Mouse (Mus musculus) forebrain, postnatal 0 days (tissue): ENCODE measurements around the gene Slc6a11. TPM values are rescaled to one million over a fixed set of nuclear protein-coding genes. Genes with fewer than 3 reads are reported as not detected.

Experiments
- ATAC-seq: fragments of 200-750 bp; cut with Nextera tagmentation; 2 replicates; pipeline ENCODE4 v1.8.0; 2017; ENCODE audit warnings: mild to moderate bottlenecking, moderate library complexity
- DNase-seq: peaks from one replicate; pipeline ENCODE4 v3.0.0-alpha.2; 2015
- H3K27ac ChIP-seq: fragments of 300-500 bp; sonication (generic); 2 replicates; pipeline ENCODE4 v1.5.1; 2014; ENCODE audit warnings: low read depth, mild to moderate bottlenecking, antibody characterized with exemption, low read length, moderate library complexity, mixed read lengths
- H3K27me3 ChIP-seq: fragments of 300-500 bp; sonication (generic); 2 replicates; pipeline ENCODE4 v1.6.1; 2014; ENCODE audit warnings: mild to moderate bottlenecking, low read length, mixed read lengths; ENCODE audit not compliant: insufficient read depth
- H3K36me3 ChIP-seq: fragments of 300-500 bp; sonication (generic); 2 replicates; pipeline ENCODE4 v1.6.1; 2014; ENCODE audit warnings: mild to moderate bottlenecking, moderate library complexity; ENCODE audit not compliant: insufficient read depth
- H3K4me1 ChIP-seq: fragments of 300-500 bp; sonication (generic); 2 replicates; pipeline ENCODE4 v1.6.1; 2014; ENCODE audit warnings: antibody characterized with exemption; ENCODE audit not compliant: insufficient read depth
- H3K4me2 ChIP-seq: fragments of 300-500 bp; sonication (generic); 2 replicates; pipeline ENCODE4 v1.6.1; 2014; ENCODE audit warnings: low read depth, mild to moderate bottlenecking, moderate library complexity
- H3K4me3 ChIP-seq: fragments of 300-500 bp; sonication (generic); 2 replicates; pipeline ENCODE4 v1.5.1; 2014; ENCODE audit warnings: low read depth, low read length, mixed read lengths
- H3K9ac ChIP-seq: fragments of 300-500 bp; sonication (generic); 2 replicates; pipeline ENCODE4 v1.6.1; 2014; ENCODE audit warnings: mild to moderate bottlenecking
- H3K9me3 ChIP-seq: fragments of 300-500 bp; sonication (generic); 2 replicates; pipeline ENCODE4 v1.6.1; 2016; ENCODE audit warnings: low read length
- CTCF ChIP-seq: sonication (generic); IDR thresholded peaks from 2 replicates; pipeline ENCODE4 v1.5.1; 2016; ENCODE audit warnings: antibody characterized with exemption, control low read depth, low read depth
- WGBS: fragments of 180-500 bp; shearing (Covaris S2); extraction: QIAGEN DNeasy Blood & Tissue Kit; methylation state at CpG from one replicate; pipeline ENCODE4 v1.1.7; 2014; 5-methylcytosine and 5-hydroxymethylcytosine counted together
- polyA plus RNA-seq: library from polyadenylated mRNA; unstranded; fragments of >200 nt; fragmentation: Nextera tagmentation; extraction: Ambion mirVana; gene quantifications from 2 replicates; pipeline ENCODE4 v1.2.1, GENCODE M21; 2015
- total RNA-seq: library from RNA; depleted of rRNA; stranded (reverse); fragments of >200 nt; gene quantifications from 2 replicates; pipeline ENCODE4 v1.2.3, GENCODE M21; 2014

Gene Slc6a11
- total and polyA plus RNA-seq, 2 experiments from 2014 or later = 62.9 to 86.9 TPM

DNA sequence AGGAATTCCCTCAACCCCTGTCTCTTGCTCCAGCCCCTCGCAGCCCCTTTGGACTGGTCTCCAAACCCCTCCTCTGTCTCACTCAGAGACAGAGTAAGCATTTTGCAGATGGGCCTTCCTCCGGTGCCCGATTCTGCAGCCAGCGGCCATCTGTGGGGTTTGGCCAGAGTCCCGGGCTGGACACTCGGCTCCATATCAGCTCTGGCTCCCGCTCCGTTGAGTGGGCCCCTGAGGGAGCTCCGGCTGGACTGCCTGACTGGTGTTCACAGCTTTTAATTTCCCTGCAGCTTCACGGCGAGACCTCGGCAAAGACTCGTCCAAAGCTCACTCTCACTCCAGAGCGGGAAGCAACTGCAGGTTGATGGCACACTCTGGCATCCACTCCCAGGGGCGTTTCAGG, 141.2 kb downstream of the Slc6a11 start:
- H3K9me3 ChIP-seq = no peaks in the 10 kb centered on the region
- no peak overlapping the region for H3K27ac ChIP-seq
- H3K27me3 ChIP-seq = no peaks in the 10 kb centered on the region
- peaks cover 5% of the 10 kb centered on the region; the same call in 1 of the 2 replicates for H3K4me1 ChIP-seq
- H3K9ac ChIP-seq = no peak overlapping the region
- H3K36me3 ChIP-seq = no peaks in the 10 kb centered on the region
- no peak overlapping the region for H3K4me3 ChIP-seq
- ATAC-seq = 0 out of 2 replicates have a peak, but pooled peaks have one; percentile 12
- WGBS = 50% methylated on average over 15 of the region's 15 CpGs
- H3K4me2 ChIP-seq = no peak overlapping the region
- TF ChIP-seq CTCF = no peak
- no peak for DNase-seq

DNA sequence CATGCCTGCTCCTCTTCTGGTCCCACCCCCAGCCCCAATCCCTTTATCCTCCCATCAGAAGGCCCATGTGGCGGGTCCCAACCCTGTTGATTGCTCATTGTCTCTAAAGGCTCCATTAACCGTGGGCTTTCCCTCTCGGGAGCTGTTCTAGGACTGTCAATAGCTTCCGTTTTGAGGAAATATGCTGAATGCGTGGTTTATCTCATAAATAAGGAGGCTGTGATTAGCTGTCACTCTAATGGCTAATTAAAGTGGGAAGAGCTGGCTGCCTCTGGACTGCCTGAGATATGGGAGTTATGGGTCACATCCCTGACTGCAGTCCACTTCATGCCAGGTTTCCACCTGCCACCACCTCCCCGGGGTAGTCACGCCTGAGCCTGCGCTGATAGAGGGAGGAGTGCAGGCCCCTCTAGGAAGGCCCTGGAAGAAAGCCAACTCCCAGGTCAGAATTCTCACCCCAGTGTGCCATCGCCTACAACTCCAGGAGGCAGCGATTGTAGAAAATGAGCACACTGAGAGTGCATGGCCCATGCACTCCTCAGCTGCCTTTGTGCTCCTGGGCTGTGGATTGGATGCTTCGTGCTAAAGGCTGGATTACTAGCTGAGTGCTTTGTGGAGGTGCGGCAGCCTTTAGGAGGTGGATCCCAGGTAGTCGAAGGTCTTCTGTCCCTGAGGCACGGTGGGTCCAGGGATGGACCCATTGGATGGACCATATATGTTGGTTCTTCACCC, 143.1 kb downstream of the Slc6a11 start:
- Histone ChIP-seq H3K9ac (no peak overlapping the region), H3K4me3 (no peak overlapping the region), H3K9me3 (no peaks in the 10 kb centered on the region), H3K4me1 (peaks cover 5% of the 10 kb centered on the region; the same call in 1 of the 2 replicates), H3K27me3 (no peaks in the 10 kb centered on the region), H3K36me3 (no peaks in the 10 kb centered on the region), H3K27ac (peak overlapping the region; percentile 64), H3K4me2 (no peak overlapping the region)
- ATAC-seq (peak; percentile 72), DNase-seq (no peak)
- no peak for TF ChIP-seq CTCF
- 43% methylated on average over 14 of the region's 14 CpGs for WGBS

- Histone ChIP-seq H3K27me3 (no peaks in the 10 kb centered on the region), H3K9ac (no peak overlapping the region), H3K4me1 (peaks cover 5% of the 10 kb centered on the region; the same call in 1 of the 2 replicates), H3K9me3 (no peaks in the 10 kb centered on the region), H3K27ac (no peak overlapping the region), H3K36me3 (no peaks in the 10 kb centered on the region), H3K4me2 (no peak overlapping the region), H3K4me3 (no peak overlapping the region)
- 48% methylated on average over 8 of the region's 8 CpGs for WGBS
- DNase-seq = no peak
- no peak; the same call in 1 of the 2 replicates for ATAC-seq
- peak; percentile 64 for TF ChIP-seq CTCF
Measured at GRCm38 (mm10) chr6:114275800-114276199, 144.8 kb downstream of the Slc6a11 start.

GRCm38 (mm10) chr6:114282469-114283277, 151.6 kb downstream of the Slc6a11 start, which contains the start of gene Slc6a1:
Gene Slc6a1, plus strand, starts transcription at chr6:114282635.
- Histone ChIP-seq H3K9me3 (no peaks in the 10 kb centered on the region), H3K27me3 (no peaks in the 10 kb centered on the region), H3K4me2 (peak within 1 kb of the TSS; percentile 65), H3K4me1 (peaks cover 16% of the 10 kb centered on the region; the same call in 1 of the 2 replicates), H3K9ac (peak within 1 kb of the TSS; percentile 69), H3K36me3 (no peaks in the 10 kb centered on the region), H3K4me3 (peak within 1 kb of the TSS; percentile 54), H3K27ac (peak within 1 kb of the TSS; percentile 89)
- DNase-seq (peak; percentile 85), ATAC-seq (peak; percentile 92)
- WGBS = 3% methylated on average over 50 of the region's 51 CpGs
- TF ChIP-seq CTCF = no peak

DNA sequence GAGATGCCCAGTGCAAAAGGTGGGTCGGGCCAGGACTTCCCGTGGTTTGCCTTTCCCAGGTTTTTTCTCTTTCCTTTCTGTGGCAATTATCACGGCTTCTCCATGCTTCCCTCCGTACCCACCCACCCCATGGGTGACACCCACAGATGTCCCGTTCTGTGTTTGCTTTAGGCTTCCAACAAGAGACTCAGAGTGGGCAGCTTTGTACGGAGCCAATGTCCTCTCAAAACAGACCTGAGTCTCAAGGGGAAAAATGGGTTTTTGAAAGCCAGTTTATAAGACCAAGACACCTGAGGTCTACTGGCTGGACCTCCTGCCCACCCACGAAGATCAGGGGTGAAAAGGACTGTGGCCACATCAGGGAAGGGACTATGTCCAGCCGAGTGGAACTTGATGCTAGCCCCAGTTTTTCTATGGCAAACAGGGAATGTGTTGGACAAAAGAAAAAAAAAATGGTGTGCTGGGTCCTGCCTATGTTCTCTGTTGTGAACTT, 152.3 kb downstream of the Slc6a11 start:
- Histone ChIP-seq H3K4me3 (peak overlapping the region; percentile 54), H3K27me3 (no peaks in the 10 kb centered on the region), H3K4me2 (peak overlapping the region; percentile 65), H3K9ac (peak overlapping the region; percentile 69), H3K36me3 (no peaks in the 10 kb centered on the region), H3K9me3 (no peaks in the 10 kb centered on the region), H3K27ac (peak overlapping the region; percentile 89), H3K4me1 (peaks cover 22% of the 10 kb centered on the region; the same call in 1 of the 2 replicates)
- peak; percentile 16 for ATAC-seq
- TF ChIP-seq CTCF = no peak
- 4% methylated on average over 8 of the region's 8 CpGs for WGBS
- DNase-seq = no peak

DNA sequence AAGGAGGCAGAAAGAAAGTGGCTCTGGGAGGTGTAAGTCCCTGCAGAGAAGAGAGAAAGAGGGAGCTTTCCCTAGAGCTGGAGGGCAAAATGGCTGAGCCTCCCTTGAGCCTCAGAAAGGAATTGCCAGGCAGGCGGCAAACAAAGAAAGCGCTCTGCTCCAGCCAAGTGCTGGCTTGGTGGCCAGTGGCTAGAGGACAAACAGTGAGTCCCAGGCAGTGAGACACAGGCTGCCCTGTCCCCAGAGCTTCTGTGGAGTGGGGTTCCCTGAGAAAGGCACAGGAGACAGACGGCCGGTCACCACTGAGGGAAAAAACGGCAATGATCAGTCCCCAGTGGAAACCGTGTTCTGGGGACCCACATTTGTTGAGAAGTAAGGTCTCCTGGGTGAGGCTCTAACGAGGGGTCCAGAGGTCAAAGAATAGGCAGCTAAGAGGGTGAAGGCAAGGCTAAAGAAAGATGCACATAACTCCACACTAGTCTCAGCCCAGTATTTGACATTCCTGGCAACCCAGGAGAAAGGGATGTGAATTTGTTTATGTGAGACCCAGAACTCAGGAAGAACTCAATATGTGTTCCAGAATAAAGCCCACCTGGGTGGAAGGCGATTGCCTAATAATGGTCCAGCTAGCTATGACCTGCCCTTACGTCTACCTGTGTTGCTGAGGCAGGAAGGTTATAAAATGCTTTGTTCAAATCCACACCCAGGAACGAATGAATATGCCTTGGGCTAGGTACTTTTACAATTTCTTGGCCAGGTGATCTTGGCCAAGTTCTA, 153.1 kb downstream of the Slc6a11 start:
- ATAC-seq = peak; percentile 19
- H3K9ac ChIP-seq = peak overlapping the region; percentile 69
- H3K4me1 ChIP-seq = peaks cover 28% of the 10 kb centered on the region; the same call in 1 of the 2 replicates
- H3K27ac ChIP-seq = peak overlapping the region; percentile 89
- no peak for TF ChIP-seq CTCF
- peak overlapping the region; percentile 65 for H3K4me2 ChIP-seq
- no peaks in the 10 kb centered on the region for H3K27me3 ChIP-seq
- peak overlapping the region; percentile 54 for H3K4me3 ChIP-seq
- peak; percentile 64 for DNase-seq
- 37% methylated on average over 10 of the region's 10 CpGs for WGBS
- H3K9me3 ChIP-seq = no peaks in the 10 kb centered on the region
- no peaks in the 10 kb centered on the region for H3K36me3 ChIP-seq
